Mouse (Mus musculus): ENCODE data around the gene Thrb.

The Thrb gene

DNA sequence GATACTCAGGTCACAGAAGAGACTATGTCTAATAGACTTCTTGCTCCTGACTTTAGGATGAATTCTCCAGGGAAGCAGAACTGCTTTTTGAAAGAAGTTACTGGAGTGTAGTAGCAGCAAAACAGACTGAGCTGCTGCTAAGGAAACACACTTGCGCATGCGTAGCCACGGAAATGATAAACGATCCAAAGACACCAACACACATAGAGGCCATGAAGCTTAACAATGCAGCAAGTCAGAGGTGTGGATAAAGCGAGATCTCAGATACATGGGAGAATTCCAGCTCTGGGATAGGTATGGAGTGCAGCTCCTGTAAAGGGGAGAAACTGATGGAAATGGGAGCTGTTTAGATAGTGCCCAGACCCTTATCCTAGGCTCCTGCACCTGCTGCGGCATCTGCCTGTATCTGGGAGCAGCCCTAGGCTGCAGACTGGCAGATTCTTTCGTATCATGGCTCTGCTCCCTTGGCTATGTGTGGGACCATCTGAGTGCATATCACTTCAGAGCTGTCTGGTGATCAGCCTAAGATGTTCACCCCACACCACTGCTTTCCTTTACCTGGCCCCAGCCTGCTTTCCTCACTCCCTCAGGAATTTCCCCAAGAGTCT, 53.3 kb downstream of the Thrb start:
- DNase-seq (ENCODE audit: low spot score) = no peak

- DNase-seq (ENCODE audit: low spot score) = no peak
Measured at GRCm38 (mm10) chr14:17719494-17719893, 59.4 kb downstream of the Thrb start.

DNA sequence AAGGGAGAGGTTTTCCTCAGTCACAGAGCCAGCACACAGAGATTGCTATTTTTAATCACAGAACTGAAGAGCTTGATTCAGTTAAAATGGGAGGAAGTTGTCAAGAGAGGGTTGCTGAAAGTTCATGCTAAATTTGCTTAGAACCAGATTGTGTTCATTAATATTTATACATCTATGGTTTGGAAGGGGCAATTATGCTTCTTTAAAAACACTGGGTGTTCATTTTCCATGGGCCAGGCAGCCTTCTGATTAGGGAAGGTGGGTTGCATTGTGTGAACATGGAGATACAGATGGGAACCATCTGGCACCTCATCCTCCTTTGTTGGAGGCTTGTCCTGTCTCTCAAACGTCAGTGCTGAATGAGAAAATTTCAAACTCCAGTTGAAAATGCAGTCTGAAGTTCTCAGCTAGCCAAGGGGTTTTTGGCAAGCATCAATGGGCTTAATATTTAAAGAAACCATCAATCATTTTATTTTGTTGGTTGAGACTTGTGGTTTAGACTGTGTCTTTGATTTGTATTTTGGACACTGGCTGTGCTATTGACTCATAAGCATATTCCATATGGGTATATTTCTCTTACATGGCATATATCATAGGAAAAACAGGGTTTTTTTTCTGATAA, 62.9 kb downstream of the Thrb start:
- DNase-seq (ENCODE audit: low spot score) = no peak

DNA sequence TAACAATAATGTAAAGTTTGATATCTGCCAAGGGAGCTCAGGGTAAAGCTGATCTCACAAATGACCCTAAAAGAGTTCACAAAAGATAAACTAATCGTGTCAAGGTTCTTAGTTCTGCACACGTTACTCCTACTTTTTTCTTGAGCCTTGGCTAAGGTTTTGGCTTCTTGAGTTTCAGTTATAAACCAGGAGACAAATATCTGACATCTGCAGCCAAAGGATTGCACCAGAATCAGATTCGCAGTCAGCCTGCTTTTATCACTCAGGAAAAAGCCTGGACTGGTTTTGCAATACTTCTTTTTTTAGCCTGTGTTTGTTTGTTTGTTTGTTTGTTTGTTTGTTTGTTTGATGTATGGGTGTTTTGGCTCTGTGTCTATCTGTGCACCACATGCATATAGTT, 64.5 kb downstream of the Thrb start:
- DNase-seq (ENCODE audit: low spot score) = no peak

DNA sequence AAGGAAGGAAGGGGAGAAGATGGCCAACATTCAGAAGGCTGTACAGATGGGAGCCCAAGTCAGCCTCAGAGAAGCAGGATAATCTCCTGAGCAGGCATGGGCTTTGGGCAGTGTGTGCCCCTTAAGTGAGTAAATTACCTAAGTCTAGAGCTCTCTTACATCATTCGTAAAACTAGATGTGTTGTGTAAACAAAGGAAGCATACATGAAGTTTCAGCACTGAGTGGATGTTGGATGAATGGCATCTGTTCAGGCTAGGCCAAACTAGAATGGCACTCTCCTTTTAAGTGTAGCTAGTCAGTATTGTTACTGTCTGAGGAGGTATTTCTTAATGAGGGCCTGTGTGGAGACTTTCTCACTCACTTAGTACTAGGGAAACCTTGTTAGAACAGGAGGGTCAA, 66.8 kb downstream of the Thrb start:
- DNase-seq (ENCODE audit: low spot score) = no peak

DNA sequence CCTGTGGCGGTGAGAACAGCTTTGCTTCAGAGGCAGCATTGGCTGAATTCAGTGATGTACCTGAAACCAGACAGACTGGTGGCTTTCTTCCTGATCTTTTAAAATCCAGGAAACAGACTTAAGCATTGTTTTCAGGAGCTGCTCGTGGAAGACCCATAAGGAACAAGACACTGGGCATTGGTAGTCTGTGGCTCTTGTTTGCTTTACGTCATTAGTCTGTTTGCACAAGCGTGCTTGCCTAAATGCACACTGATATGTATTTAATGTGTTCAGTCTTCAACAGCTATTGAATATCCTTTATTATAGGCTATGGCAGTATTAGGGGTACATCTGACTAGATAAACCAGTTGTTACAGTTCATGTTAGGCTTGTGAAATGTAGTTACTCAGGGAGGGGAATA, 67.8 kb downstream of the Thrb start:
- DNase-seq (ENCODE audit: low spot score) = no peak

DNA sequence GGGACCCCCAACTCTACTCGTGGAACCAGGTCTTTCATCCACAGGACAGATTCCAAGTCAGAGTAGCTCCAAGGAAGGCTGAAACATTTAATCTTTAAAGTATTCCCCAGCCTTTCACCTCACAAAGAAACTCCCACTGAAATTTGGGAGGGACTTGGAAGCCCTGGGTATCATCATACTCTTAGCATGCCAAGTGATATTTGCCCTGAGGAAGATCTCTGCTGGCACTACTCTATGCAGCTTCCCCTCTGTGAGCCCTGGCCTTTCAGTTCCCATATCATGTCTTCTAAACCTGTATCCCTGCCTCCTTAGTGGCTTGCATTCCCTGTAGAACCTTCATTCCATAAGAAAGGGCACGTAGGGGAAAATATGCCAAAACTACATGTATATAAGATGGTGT, 68.8 kb downstream of the Thrb start:
- DNase-seq (ENCODE audit: low spot score) = no peak

DNA sequence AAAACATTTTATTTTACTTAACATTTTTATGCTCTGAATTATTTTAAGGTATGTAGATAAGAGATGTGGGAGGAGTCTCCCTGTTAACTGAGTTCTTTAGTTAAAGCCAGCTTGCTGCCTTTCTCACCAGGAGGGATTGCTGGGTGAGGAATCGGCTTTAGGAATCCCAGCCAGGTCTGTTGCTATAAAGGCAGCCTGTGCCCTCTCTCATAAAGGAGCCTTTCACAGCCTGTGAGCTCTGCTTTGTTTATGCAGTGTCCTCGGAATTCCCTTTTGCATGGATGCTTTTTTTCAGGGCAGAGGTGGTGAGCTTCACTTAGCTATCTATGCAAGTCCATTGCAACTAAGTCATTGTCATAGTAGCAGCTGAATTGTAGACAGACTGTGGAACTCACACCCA, 71.0 kb downstream of the Thrb start:
- DNase-seq (ENCODE audit: low spot score) = no peak

DNA sequence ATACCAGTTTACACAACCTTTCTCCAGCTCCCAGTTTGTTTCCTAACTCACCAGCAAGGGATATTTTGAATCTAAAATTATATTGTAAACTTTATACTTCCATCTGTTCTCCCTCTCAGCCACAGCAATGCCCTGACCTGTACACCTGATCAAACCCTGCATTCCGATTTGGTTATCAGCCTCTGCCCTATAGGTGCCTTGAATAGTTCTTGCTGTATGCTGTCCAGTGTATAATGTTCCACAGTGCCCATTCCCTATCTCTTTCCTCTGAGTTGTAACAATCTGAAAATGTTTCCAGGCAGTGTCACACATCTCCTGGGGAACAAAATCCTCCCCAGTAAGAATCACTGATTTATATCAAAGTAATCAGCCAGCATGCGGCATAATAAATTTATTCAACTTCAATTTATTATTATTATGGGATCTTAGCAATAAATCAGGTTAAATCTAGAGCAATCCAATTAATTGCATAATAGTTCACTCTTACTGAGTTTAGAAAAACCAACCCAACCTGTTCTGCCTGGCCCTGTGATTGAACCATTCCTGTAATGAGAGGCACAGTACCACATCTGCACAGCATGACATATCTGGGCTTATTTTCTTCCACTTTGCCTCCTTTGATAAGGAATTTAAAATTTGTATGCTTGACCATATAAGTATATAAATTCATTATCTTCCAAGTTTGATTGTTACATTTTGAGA, 73.2 kb downstream of the Thrb start:
- DNase-seq (ENCODE audit: low spot score) = no peak

DNA sequence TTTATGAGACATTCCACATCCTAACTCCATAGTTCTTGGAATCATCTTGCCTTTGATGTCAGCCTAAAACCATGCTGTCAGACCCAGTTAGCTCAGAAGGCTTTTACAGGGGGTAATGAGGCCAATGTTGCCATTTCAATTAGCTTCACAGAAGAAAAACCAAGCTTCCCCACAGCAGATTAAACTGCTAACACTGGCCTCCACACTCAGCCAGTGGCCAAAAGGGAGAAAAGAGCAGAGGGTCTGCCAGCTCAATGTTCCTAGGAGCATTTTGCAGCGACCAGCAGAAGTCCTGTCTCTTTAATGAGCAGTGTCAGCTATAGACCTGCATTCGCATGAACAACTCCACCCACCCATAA, 73.7 kb downstream of the Thrb start:
- no peak for DNase-seq (ENCODE audit: low spot score)

DNA sequence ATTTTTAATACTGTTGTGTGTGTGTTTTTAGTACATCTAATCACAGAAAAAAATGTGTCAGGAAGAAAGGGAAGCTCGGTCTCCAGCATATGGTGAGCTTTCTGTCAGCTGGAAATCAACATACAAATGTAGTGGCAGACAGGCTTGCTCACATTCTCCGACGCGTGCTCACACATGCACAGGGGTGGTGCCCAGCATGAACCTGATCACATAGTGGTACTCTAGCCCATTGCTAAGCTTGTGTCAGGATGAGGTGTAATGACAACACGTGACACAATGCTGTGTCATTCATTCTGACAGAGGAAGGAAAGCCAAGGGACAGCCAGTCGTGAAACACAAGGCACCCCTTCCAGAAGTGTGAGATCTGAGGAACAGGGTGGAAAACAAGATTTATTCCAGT, 75.4 kb downstream of the Thrb start:
- no peak for DNase-seq (ENCODE audit: low spot score)

GRCm38 (mm10) chr14:17740903-17741302, 80.8 kb downstream of the Thrb start:
- no peak for DNase-seq (ENCODE audit: low spot score)

DNA sequence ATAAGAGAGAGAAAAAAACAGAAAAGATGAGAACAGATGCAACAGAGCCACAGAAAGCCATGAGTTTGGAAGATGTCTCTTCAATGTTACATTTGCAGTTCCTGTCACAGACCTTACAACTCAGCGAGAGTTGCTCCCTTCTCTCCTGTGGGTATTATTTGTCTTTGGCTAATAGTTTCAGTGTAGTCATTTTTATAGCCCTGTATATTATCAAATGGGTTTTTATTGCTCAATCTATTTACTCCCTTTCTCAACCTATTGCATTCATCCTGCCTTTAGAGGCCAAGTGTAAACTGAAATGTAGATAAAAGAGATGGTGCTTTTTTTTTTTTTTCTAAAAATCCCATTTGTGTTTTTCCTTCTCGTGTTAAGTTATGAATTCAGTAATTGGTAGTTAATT, 82.2 kb downstream of the Thrb start:
- DNase-seq (ENCODE audit: low spot score) = no peak

DNA sequence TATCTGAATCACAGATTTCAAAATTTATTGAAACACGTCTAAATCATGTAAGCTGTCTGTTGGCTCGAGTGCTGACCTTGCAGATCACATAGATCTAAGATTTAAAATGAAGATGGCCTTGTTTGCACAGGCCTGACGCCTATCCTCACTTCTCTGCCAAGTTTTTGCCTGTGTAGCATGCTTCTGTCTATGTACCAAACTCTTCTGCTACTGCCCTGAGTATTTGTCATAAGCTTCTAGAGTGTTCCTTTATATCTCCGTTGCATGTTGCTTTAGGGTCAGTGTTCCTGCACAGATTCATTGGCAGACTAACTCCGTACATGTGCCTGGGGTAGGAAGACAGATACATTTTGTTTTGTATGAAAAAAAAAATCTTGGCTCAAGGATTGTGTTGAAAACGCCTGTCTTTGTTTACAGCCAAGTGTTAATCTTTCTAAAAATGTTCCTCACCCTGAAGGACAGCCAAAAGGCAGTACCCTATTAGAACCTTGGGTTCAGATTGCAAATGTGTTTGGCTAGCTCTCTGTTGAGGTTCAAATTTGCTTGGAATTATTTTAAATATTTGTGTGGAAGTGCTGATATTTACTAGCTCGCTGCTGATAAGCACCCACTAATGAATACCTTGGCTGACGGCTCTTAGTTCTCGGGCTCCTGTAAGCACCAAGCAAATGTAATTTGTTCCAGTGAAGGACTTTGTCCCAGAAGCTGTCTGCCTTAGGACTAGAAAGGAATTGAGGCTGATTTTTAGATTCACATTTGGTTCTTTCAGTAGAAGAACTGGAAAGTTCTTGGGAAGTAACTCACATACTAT, 83.0 kb downstream of the Thrb start:
- DNase-seq (ENCODE audit: low spot score) = no peak

GRCm38 (mm10) chr14:17743713-17744158, 83.7 kb downstream of the Thrb start:
- no peak for DNase-seq (ENCODE audit: low spot score)

DNA sequence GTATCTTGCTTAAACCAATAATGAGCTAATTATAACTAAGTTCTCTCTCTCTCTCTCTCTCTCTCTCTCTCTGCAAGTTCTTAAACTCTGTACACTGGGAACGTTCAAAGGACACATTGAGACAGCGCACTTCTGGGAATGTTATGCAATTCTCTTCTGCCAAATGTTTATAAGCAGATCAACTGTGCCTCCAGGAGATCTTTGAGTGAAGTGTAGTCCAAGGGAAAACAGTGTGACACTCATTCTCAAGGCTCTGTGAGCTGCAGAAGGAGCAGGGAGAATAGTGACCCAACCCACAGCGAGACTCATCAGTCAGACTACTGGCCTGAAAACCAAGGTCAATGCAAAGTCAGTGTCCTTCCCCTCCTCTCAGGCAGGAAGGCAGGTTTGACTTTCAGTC, 87.9 kb downstream of the Thrb start:
- DNase-seq (ENCODE audit: low spot score) = no peak

DNA sequence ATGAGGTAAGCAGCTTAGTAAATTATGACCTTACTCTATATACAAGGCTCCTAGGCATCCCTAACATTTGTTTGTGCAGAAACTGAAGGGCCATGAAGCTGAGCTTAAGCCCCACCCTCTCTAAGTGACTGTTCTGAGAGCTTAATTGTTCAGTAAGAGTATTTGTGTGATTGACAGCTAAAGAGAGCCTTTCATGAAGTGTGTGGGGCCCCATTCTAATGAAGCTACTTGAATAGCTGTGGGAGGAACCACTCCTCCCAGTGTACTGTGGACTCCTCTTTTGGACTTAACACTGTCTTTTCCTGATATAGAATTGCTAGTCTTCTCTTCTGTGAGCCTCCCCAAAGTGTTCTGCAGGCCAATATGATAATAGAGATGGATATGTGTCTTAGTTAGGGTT, 88.9 kb downstream of the Thrb start:
- DNase-seq (ENCODE audit: low spot score) = no peak

DNA sequence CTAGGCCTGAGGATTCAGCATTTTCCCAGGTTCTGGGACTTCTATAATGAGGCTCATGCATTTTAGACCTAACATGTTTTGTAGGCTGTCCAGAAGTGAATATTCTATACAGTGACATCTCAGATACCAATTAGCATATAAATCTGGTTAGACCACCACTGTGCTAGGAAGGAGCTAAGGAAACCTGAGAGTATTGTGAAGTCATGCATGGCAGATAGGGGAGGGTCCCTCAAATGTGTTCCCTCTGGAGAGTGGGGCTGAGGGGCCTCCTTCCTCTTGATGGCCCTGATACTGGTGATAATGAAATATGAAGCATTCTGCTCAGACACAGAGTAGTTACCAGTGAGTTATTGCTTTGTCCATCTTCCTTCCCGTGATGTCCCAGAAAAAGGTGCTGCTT, 91.8 kb downstream of the Thrb start:
- DNase-seq (ENCODE audit: low spot score) = no peak

GRCm38 (mm10) chr14:17753429-17753828, 93.4 kb downstream of the Thrb start:
- DNase-seq (ENCODE audit: low spot score) = no peak

DNA sequence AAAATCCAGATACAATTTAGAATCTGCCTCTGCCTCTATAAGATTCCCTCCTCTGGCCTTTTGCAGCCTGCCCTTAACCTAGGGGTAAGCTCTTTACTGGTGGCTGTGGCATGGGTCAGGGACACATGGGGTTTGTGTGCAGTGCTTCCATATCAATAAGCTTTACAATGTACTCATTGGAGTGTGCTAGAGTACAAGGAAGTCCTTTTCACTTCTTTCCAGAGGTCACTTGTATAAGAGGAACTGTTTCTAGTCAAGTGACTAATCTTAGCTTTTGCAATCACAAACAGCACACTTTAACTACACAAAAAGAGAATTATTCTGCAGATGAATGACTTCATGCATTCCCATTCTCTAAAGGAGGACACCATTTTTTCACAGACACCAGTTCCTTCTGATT, 96.7 kb downstream of the Thrb start:
- DNase-seq (ENCODE audit: low spot score) = no peak

DNA sequence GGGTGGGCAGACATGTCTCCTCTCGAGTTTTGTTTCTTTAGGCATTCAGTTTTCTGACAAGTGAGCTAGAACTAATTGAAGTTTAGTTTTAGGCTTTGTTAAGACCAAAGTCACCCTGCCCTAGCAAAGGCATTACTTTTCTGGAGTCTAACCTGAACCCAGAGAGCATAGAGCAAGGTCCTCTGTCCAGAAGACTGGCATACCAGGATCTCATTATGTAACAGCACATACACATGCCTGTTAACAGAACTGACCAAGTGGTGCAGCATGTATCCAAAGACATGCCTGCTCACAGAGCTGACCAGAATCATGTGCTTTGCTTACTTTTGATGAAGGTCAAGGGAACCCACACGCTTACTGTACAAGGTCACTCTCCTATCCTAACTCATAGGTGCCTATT, 107.9 kb downstream of the Thrb start:
- no peak for DNase-seq (ENCODE audit: low spot score)

DNA sequence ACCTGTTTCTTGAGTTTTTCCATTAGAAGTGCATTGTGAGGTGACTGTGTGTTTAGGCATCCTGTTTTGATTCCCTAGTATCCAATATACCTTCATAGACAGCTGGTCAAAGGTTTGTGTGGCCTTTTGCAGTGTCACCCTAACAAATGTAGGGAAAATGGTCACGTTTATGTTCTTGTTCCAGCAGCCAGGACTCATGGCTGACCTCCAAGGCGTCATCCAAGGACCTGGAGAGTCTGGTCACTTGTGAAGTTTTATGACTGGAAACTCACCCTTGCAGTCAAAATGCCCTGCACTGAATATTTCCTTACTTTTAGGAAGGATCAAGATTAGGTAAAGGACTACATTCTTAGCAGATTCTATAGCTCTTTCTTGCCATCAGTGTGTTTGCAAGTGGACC, 114.3 kb downstream of the Thrb start:
- DNase-seq (ENCODE audit: low spot score) = no peak

GRCm38 (mm10) chr14:17781921-17782320, 121.9 kb downstream of the Thrb start:
- DNase-seq (ENCODE audit: low spot score) = no peak

Data from testis, postnatal 10 days (tissue).